Mouse (Mus musculus): ENCODE results near the gene Odf2. TPM values are rescaled to one million over a fixed set of nuclear protein-coding genes. Genes with fewer than 3 reads are reported as not detected.

The Odf2 gene
- polyA plus RNA-seq, 1 experiment = 264 TPM

DNA sequence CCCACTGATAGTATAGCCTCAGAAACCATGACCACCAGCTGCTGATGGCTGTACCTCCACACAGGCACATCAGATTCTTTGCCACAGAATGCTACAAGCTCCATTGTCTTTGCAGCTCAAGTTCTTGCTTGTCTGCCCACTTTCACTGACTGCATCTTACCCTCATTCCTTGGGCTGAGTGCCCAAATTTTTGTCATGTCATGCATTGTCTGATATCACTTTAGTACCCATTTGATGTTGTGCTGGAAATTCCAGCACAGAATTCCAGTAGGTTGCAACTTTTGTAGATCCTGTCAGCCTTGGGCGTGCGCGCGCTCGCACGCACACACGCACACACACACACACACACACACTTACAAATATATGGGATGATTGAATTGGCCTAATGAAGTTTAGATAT, 72.2 kb downstream of the Odf2 start:
- 96% methylated on average over 7 of the region's 7 CpGs for WGBS
- no peak for TF ChIP-seq CTCF (IDR thresholded peaks at IDR 0.05; ENCODE audit: borderline replicate concordance, insufficient read depth, low read depth, low read length)
- TF ChIP-seq POLR2A (IDR thresholded peaks at IDR 0.05; ENCODE audit: borderline replicate concordance, insufficient read depth, low read length) = no peak
- Histone ChIP-seq H3K27ac (ENCODE audit: insufficient read depth, low read length) (no peak overlapping the region), H3K4me1 (ENCODE audit: control insufficient read depth, insufficient read depth, low read length) (no peaks in the 10 kb centered on the region; the same call in 1 of the 2 replicates), H3K27me3 (ENCODE audit: control insufficient read depth, insufficient read depth, low read length) (no peaks in the 10 kb centered on the region), H3K4me3 (replicated peaks; ENCODE audit: insufficient read depth, low read depth, low read length) (no peak overlapping the region)
- no peak for DNase-seq

GRCm38 (mm10) chr2:29964354-29965249, 75.6 kb downstream of the Odf2 start:
- Histone ChIP-seq H3K27me3 (ENCODE audit: control insufficient read depth, insufficient read depth, low read length) (no peaks in the 10 kb centered on the region), H3K4me1 (ENCODE audit: control insufficient read depth, insufficient read depth, low read length) (peaks cover 3% of the 10 kb centered on the region), H3K4me3 (replicated peaks; ENCODE audit: insufficient read depth, low read depth, low read length) (peak overlapping the region; percentile 55), H3K27ac (ENCODE audit: insufficient read depth, low read length) (peak overlapping the region; percentile 84)
- DNase-seq = peak; percentile 52 to 61
- TF ChIP-seq POLR2A (IDR thresholded peaks at IDR 0.05; ENCODE audit: borderline replicate concordance, insufficient read depth, low read length) (no peak), CTCF (IDR thresholded peaks at IDR 0.05; ENCODE audit: borderline replicate concordance, insufficient read depth, low read depth, low read length) (no peak)
- 9% methylated on average over 10 of the region's 10 CpGs for WGBS

- H3K27ac ChIP-seq (ENCODE audit: insufficient read depth, low read length) = peak within 1 kb of the TSS; percentile 96
- peak; percentile 97 to 99 for DNase-seq
- TF ChIP-seq POLR2A (IDR thresholded peaks at IDR 0.05; ENCODE audit: borderline replicate concordance, insufficient read depth, low read length) (peak; percentile 98), CTCF (IDR thresholded peaks at IDR 0.05; ENCODE audit: borderline replicate concordance, insufficient read depth, low read depth, low read length) (no peak)
- peak within 1 kb of the TSS; percentile 82 for H3K4me3 ChIP-seq (replicated peaks; ENCODE audit: insufficient read depth, low read depth, low read length)
- H3K4me1 ChIP-seq (ENCODE audit: control insufficient read depth, insufficient read depth, low read length) = peaks cover 10% of the 10 kb centered on the region
- WGBS = under 1% methylated on average over 82 of the region's 82 CpGs
- no peaks in the 10 kb centered on the region for H3K27me3 ChIP-seq (ENCODE audit: control insufficient read depth, insufficient read depth, low read length)
Observed at GRCm38 (mm10) chr2:29965250-29965843, 76.3 kb downstream of the Odf2 start, which contains the start of gene Sptan1. Gene Sptan1 (plus strand): TSS chr2:29965560.

DNA sequence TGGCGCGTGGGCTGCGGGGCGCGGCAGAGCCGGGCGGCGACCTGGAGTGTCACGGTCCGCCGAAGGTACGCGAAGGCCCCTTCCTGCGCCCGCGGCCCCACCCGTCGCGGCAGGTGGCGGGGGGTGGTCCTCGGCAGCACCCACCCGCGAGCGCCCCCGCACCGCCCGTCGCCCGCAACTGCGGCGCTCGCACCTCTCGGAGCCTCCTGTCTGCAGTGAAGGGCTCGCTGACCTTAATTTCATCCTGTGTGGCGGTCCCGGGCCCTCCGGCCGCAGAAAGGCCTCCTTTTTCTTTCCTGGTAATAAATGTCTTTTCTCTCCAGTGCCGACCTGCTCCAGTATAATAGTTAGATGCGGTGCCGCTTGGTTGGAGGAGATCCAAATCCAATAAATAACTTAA, 76.9 kb downstream of the Odf2 start:
- peak overlapping the region; percentile 96 for H3K27ac ChIP-seq (ENCODE audit: insufficient read depth, low read length)
- TF ChIP-seq POLR2A (IDR thresholded peaks at IDR 0.05; ENCODE audit: borderline replicate concordance, insufficient read depth, low read length) (no peak), CTCF (IDR thresholded peaks at IDR 0.05; ENCODE audit: borderline replicate concordance, insufficient read depth, low read depth, low read length) (no peak)
- DNase-seq = peak; percentile 64 to 68
- H3K4me1 ChIP-seq (ENCODE audit: control insufficient read depth, insufficient read depth, low read length) = peaks cover 11% of the 10 kb centered on the region
- peak overlapping the region; percentile 82 for H3K4me3 ChIP-seq (replicated peaks; ENCODE audit: insufficient read depth, low read depth, low read length)
- 2% methylated on average over 41 of the region's 41 CpGs for WGBS
- no peaks in the 10 kb centered on the region for H3K27me3 ChIP-seq (ENCODE audit: control insufficient read depth, insufficient read depth, low read length)

DNA sequence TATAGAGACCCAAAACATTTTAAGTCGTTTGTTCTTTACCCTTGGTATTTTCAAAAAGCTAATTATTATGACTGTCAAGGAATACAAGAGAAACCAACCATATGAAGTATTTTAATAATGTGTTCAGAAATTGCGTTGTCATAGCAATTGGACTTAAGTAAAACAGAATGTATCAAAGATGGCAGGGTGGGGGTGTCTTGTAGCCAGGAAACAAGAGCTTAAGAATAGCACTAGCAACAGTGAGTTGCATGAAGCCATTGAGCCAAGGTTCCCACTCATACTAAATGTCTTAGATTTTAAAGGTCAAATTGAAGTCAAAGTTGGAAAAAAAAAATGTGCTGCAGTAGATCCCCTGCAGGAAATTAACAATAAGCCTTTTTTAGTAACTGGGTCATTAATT, 77.8 kb downstream of the Odf2 start:
- Histone ChIP-seq H3K27ac (ENCODE audit: insufficient read depth, low read length) (no peak overlapping the region), H3K27me3 (ENCODE audit: control insufficient read depth, insufficient read depth, low read length) (no peaks in the 10 kb centered on the region), H3K4me1 (ENCODE audit: control insufficient read depth, insufficient read depth, low read length) (peaks cover 16% of the 10 kb centered on the region), H3K4me3 (replicated peaks; ENCODE audit: insufficient read depth, low read depth, low read length) (peak overlapping the region; percentile 82)
- no peak for DNase-seq
- 26% methylated on average over 2 of the region's 2 CpGs for WGBS
- TF ChIP-seq POLR2A (IDR thresholded peaks at IDR 0.05; ENCODE audit: borderline replicate concordance, insufficient read depth, low read length) = no peak
- TF ChIP-seq CTCF (IDR thresholded peaks at IDR 0.05; ENCODE audit: borderline replicate concordance, insufficient read depth, low read depth, low read length) = no peak

DNA sequence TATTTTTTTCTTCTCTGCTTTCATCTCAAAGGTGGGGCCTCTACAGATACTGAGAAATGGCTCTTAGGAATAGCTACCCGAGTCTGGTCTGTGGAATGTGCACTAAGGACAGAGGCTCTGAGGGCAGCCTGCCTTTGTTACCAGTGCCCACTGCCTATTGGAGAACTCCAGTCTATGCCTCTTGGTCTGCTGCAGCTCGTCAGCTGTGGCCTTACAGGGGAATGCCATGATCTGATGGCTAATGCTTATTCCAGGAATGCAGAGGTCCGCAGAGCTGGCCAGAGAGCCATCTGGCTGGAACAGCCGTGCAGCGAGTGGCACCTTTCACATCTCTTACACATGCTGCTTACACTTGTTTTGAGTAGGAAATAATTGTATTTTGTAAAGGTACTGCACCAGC, 78.7 kb downstream of the Odf2 start:
- Histone ChIP-seq H3K27ac (ENCODE audit: insufficient read depth, low read length) (0 out of 2 replicates have a peak overlapping the region, but pooled peaks have one; percentile 28), H3K4me1 (ENCODE audit: control insufficient read depth, insufficient read depth, low read length) (peaks cover 19% of the 10 kb centered on the region), H3K4me3 (replicated peaks; ENCODE audit: insufficient read depth, low read depth, low read length) (peak overlapping the region; percentile 54), H3K27me3 (ENCODE audit: control insufficient read depth, insufficient read depth, low read length) (no peaks in the 10 kb centered on the region)
- 10% methylated on average over 5 of the region's 5 CpGs for WGBS
- DNase-seq = peak in 1 of 2 experiments; percentile 20
- TF ChIP-seq POLR2A (IDR thresholded peaks at IDR 0.05; ENCODE audit: borderline replicate concordance, insufficient read depth, low read length) (no peak), CTCF (IDR thresholded peaks at IDR 0.05; ENCODE audit: borderline replicate concordance, insufficient read depth, low read depth, low read length) (no peak)

DNA sequence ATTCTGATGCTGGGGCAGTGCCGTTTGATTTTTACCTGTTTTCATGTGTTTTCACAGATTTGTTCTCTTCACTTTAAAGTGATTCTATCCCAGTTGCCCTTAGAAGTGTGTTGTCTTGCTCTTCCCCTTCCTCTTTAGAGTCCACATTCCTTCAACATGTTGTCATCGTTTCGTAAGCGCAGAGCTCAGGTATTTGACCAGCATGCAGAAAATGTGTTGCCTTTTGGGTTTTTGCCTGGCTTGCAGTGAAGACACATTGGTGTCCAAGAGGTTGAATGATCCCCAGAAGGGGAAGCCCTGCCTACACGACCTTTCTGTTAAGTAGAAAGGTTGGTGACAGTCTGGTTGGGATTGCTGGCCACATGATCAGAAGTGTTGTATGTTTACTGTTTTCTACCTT, 79.6 kb downstream of the Odf2 start:
- Histone ChIP-seq H3K4me3 (replicated peaks; ENCODE audit: insufficient read depth, low read depth, low read length) (peak overlapping the region; percentile 17), H3K27ac (ENCODE audit: insufficient read depth, low read length) (no peak overlapping the region)
- TF ChIP-seq POLR2A (IDR thresholded peaks at IDR 0.05; ENCODE audit: borderline replicate concordance, insufficient read depth, low read length) (no peak), CTCF (IDR thresholded peaks at IDR 0.05; ENCODE audit: borderline replicate concordance, insufficient read depth, low read depth, low read length) (no peak)

More for the DNA sequence above, 79.6 kb downstream of the Odf2 start:
- 23% methylated on average over 5 of the region's 5 CpGs for WGBS
- H3K27me3 ChIP-seq (ENCODE audit: control insufficient read depth, insufficient read depth, low read length) = no peaks in the 10 kb centered on the region
- H3K4me1 ChIP-seq (ENCODE audit: control insufficient read depth, insufficient read depth, low read length) = peaks cover 23% of the 10 kb centered on the region
- no peak for DNase-seq

Data from cerebellum, adult 2 months (tissue).